Mouse (Mus musculus): Measurements from ENCODE around the gene Dusp8.

Dusp8 gene

DNA sequence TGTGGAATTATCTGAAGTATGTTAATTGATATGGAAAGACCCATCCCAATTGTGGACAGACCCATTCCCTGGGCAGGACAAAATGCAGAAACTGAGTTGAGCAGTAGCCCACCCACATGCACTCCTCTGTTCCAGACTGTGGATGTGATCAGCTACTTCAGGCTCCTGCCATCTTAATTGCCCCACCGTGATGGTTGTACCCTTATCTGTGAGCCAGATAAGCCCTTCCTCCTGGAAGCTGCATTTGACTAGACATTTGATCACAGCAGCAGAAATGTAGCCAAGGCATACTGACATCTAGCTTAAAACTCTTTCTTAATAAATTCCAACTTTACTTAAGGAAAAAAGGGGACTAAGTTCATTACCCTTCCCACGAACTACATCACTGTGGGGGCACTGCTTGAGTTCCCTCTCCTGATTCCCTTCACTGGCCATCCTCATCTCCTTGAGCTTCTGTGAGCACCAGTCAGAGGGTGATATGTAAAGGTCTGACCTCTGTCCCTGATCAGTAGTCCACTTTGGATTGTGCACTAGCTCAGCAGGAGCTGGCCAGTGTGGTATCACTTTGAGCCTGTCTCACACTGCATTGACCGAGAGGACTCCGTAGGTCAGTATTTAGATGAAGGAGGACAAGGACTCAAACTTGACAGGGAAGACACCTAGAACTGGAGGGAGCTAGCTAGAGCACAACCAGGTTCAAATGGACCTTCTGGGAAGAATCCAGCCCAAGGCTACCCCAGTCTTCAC lies 9.3 kb downstream of the Dusp8 start:
- no peak for DNase-seq (ENCODE audit: low spot score in 2 of 2)

DNA sequence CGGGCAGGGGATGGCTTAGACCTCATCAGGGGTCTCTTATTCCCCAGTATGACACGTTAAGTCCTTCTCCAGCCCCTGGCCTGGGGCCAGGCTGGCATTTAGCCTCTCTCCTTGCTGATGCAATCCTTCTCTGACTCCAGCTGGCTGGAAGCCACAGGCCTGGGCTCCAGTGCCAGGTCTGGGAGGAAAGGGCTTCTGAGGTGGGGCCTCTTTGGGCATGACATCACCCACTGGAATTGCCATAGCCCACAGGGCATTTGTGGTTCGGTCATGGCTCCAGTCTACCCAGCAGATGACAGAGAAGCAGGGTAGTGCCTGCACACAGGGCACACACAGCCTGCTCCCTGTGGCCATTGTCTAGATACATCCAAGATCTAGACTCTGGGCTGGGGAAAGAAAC lies 10.8 kb downstream of the Dusp8 start:
- no peak for DNase-seq (ENCODE audit: low spot score in 2 of 2)

DNA sequence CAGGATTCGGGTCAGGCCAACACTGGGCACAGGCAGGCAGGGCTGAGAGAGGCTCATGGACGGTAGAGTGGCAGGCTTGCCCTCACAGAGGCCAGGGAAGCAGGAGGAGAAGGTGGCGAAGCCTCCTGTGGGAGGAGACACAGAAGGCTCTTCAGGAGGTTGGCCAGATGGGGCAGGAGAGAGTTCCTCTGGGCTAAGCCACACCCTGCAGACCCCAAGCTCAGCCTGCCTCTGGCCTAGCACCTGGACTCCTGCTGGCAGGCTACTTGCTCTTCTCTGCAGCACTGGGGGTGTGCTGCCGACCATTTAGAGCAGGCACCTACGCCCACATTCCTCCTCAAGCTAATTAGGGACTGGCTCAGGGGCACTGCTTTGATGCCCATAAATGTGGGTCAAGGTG lies 11.2 kb downstream of the Dusp8 start:
- no peak for DNase-seq (ENCODE audit: low spot score in 2 of 2)

DNA sequence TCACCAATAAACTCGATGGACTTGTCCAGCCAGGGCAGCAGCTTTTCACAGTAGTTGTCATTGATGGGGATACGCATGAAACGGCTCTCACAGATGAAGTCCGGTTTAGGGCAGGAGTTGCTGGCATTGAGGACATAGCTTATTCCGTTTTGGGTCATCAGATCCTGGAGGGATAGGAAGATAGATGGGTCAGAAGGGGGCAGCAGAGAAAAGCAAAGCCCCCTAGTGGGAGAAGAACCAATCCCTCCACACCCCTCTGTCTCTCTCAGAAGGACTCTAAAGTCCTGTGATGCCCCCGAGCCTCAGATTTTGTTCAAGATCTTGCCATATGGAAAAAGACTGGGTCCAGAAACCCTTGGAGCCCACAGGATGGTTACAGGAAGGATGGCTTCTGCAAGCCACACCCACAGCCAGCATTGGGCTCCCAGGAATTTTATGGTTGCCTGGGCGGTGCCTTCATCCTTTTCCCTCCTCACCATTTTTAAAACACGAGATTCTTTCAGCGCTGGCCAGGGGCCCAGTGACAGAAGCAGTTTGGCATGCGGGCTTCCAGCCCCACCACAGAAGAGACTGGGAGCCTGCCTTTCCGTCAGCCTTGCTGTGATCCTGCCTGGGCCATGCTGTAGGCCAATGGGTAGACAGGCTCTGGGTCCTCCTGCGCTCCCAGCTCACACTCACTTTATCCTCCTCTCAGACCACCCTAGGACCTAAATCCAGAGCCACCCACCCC lies 11.9 kb downstream of the Dusp8 start:
- DNase-seq (ENCODE audit: low spot score in 2 of 2): no peak

DNA sequence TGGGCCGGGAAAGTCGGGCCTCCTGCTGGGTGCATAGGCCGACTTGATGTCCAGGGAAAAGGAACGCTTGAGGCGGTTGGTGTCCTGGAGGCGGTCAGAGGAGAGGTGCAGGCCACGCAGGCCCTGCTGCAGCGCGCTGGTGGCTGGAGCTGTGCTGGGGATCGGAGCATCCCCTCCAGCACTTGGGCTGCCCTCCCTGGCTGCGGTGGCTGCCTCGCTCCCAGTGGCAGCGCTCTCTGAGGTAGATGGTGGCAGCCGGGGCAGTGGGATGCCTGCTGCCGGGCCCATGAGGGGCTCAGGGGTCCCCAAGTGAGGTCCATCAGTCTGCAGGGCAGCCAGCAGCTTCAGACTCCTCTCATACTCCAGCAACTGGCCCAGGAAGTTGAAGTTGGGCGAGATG lies 13.0 kb downstream of the Dusp8 start:
- DNase-seq (ENCODE audit: low spot score in 2 of 2): no peak

DNA sequence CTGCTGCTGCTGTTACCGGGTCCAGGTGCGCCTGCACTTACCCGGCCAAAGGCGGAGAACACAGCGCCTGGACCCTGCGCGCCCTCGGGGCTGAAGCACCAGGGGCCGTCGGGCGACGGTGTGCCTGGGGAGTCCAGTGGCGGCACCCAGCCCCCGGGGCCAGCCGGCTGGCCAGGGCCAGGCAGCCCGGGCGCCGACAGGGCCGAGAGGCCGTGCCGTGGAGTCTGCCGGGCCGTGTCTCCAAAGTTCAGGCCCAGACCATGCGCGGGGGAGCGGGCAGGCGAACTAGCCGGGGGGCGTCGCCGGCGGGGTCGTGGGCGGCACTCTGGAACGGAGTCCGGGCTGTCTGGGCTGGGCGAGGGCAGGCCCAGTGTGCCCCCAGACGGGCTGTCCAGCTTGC lies 13.5 kb downstream of the Dusp8 start:
- no peak for DNase-seq (ENCODE audit: low spot score in 2 of 2)

DNA sequence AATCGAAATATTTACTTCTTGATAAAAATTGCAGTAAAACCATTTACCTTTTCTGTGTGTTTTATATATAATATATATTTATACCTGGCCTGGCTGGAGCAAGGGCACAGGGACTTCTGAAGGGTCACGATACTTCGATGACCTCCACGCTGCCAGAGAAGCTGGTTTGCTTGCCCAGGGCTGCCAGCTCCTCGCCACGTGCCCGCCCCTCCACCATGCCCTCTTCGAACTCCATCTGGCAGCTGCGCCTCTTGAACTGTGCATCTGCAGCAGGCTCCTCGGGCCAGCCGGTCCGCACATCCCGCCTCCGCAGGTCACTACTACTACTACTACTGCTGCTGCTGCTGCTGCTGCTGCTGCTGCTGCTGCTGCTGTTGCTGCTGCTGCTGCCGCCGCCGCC lies 13.9 kb downstream of the Dusp8 start:
- no peak for DNase-seq (ENCODE audit: low spot score in 2 of 2)

DNA sequence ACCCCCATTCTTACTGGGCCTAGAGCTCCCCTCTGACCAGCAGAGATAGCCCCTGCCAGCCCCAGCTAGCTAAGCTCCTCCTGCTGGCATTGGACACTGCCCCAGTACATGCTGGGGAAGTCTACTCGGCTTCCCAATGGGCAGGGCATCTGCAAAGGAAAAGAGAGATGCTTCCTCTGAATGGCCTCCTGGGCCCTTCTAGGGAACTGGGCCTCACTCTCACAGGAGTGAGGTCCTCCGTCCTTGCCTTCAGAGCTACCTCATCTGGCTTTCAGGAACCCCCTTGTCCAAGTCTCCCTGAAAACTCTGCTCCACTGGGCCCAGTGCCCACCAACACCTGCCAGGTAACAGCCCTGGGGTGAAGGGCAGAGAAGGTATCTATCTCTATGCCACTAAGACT lies 14.8 kb downstream of the Dusp8 start:
- DNase-seq (ENCODE audit: low spot score in 2 of 2): no peak

DNA sequence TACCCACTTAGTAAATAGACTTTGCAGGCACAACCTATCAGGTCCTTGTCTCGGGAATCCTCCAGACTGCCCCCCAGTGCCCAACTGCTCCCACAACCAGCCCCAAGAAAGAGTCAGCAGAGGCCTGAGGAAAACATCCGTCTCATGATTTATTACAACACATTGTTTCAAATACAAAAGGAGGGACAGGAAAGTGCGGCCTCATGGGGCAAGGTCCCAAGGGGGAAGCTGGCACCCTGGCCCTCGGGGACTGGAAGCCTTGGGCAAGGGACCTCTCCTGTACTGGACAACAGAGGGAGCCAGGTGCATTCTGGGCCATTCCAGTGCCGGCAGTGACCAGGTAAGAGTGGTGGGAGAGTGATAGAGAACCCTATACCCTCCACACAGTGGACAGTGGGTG lies 16.3 kb downstream of the Dusp8 start:
- no peak for DNase-seq (ENCODE audit: low spot score in 2 of 2)

DNA sequence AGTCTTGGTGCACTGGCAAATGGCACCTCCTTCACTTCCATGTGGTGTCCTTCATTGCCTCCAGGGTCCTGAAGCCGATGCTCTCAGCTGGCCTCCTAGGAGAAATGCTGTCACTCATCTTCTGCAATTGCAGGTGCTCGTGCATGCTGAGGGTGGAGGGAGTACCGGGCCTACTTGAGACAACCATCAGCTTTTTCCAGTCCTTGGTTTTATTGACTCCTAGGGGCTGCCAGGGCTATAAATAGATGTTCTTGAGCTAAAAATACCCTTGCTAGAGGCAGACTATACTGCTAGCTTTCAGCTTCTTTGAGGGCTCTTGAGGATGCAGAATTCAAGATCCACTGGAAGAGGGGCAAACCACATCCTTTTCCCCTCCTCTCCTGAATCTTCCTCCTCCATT lies 18.5 kb downstream of the Dusp8 start:
- no peak for DNase-seq (ENCODE audit: low spot score in 2 of 2)

DNA sequence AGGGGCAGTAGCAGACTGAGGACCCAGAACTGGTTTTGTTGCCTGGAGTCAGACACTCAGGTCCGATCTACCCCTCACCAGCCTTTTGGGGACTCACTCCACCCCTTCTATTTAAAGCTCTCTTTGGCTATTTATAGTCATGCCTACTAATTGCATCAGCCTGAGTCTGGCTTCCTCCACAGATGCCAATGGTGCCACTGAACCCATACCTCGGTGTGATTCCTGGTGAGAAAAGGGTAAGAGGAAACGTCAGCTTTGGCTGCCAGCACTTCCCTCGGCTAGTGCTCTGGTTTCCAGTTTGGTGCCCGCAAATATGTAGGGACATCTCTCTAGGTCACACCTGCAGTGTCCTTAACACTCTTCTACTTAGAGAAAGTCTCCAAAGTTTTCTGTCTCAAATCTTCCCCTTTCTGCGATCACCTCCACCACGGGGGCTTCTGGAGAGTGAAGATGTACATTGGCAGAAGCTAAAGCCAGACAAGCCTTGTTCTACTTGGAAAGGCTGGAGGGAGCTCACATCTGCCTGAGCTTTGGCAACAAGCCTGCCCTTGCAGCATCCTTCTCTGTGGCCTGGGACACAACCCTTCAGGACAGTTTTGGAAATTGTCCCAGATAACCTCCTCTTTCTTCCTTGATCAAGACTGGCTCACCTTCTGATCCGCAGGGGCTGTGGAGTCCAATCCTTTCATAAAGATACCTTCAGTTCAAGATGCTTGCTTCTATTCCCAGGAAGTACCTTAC lies 21.3 kb downstream of the Dusp8 start:
- DNase-seq (ENCODE audit: low spot score in 2 of 2): no peak

DNA sequence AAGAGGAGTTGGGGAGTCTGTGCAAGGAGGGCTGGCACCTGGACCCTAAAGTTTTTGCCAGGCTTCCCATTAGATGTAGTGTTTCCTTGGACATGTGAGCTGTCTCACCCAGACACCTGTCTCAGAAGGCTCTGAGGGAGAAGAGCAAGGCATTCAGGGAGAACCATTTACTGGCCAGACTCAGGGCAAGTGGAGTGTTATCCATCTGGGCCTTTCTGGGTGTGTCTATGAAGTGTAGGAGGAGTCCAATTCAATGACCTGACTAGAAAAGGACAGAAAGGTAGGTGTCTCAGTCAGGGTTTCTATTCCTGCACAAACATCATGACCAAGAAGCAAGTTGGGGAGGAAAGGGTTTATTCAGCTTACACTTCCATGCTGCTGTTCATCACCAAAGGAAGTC lies 23.9 kb downstream of the Dusp8 start:
- DNase-seq (ENCODE audit: low spot score in 2 of 2): no peak

DNA sequence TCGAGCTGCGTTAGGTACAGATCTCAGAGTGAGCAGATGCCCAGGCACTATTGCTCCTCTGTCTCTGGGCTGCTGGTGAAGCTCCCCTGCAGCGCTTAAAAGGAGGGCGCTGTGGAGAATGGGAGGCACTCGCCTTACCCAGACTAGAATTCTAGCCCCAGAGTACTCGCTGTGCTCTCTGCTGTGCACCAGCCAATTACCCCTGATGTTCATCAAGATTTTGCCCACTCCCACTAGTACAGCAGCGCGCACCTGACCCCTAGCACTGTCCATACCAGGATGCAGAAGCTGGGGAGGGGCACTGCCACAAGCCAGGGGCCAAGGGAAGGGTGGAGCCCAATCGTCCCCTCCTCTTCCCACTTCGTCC lies 24.4 kb downstream of the Dusp8 start:
- DNase-seq (ENCODE audit: low spot score in 2 of 2): no peak

DNA sequence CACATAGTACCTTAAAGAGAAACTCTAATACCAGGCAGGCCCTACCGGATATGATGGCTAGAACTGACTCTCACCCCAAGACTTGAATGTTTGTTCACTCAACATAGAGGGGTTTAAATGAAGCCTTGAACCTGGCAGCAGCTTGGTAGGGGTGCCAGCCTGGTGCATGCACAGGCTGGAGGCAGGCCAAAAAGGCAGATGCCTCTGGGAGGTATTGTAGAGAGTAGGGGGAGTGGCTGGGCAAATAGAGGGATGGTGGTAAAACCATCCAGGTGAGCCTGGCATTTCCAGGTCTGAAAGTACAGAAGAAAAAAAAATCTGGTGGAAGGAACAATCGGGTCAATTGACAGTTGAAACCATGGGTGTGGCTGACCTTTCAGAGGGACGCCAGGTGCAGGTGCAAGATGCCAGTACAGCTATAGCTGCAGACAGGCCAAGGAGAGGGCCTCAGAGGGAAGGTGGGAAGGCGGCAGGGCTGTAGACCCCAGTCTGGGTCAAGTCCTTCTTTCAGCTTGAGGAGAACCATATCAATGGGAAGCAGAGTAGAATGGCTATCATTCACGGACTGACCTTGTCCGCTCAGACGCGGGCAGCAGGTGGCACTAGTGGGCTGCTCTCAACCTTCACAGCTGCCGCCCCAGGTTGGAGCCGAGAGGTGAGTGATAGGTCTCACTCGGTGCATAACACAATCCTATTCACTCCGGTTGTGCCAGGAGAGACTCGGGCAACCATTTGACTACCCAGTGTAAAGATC lies 25.0 kb downstream of the Dusp8 start:
- peak; percentile 52 to 58 for DNase-seq (ENCODE audit: low spot score in 2 of 2)

DNA sequence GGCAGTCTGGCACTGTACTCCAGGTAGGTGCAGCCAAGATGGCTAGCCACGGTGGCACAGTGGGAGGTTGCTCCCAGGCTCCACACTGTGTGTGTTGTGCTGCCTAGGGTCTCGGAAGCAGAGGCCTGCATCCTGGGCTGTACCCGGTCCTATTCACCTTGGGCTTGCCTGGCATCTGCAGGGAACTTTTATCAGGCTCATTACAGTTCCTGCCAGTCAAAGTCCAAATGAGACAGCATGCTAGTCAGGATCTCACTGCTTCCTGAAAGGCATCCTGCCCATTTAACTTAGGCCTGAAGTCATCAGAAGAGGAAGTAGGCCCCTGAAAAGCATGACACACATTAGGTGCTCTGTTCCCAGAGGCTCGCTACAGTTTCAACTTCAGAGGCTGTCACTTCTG lies 27.2 kb downstream of the Dusp8 start:
- no peak for DNase-seq (ENCODE audit: low spot score in 2 of 2)

DNA sequence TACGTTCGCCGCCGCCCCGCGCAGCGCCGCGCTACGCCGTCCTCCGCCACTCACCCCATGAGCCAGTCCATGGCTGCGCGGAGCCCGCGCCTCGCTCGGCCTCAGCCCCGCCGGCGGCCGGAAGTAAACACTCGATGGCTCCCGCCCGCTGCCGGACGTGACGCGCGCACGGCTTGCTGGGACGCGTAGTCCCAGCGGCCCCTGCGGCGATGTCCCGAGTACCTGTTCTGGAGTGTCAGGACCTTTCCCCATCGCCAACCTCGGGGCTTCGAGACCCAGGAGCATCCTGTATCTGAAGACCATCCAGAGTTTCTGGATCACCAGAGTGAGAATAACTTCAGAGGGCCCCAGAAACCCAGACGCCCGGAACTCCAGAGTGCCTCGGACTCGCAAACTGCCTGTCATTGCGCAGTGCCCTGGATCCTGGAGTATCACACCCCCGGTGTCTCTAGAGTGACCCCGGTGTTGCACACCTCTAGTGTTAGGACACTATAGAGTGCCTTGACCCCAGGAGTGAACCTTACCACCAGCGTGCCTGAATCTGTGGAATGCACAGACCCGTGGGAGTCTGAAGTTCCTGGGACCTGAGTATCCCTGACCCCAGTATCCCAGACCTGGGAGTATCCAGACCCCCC lies 34.6 kb downstream of the Dusp8 start, which contains the start of gene Mob2:
Mob2 (minus strand) TSS at position 135 of the 635 bp plus-strand sequence.
- peak; percentile 80 to 85 for DNase-seq (ENCODE audit: low spot score in 2 of 2)

DNA sequence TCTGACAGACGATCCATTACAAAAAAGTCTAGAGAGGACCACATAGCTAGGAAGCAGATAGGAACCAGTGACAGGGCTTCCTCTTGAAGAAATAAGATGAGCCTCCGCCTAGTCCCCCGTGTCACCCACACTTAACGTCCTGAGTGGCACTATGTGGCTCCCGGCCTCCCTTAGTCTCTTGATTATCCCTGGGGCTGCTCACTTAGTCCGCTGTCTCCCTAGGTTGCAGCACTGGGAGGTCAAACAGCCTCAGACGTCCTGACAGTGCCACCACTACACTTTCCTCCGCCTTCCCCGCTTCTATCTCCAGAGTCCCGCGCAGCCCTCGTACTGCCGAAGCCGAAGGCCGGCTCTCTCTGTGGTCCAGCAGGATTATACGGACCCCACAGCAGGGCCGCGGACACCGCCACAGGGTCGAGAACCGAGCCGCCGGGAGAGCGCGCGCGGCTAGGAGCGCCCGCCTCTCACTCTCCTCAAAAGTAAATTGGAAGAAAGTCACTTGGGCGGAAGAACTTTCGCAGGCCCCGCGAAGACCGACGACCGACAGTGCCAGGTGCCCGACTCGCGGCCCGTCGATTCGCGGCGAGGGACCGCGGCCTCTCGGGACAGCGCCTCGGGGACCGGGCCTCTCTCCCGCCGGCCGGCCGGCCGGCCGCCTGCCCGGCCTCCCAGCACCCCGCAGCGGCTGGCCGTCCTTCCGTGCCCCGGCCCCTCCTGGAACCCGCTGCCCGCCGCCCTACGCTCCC lies 35.3 kb downstream of the Dusp8 start:
- DNase-seq (ENCODE audit: low spot score in 2 of 2): peak in 1 of 2 experiments; percentile 8

DNA sequence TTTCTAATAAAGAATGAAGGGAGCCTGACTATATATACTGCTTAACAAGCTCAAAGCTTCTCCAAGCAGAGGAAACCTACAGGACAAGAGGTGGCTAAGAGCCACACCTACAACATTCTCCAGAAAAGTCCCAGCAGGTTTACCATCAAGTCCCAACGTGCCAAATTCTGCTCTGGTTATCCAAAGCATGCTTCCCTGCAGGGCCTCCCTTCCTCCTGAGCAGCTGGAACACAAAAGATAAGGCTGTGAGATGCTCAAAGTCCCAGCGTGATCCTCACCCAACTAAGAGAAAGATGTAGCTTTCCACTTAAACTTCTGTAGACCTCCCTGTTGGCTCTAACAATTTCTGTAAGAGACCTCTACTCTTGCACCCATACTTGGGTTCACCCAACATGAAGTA lies 36.6 kb downstream of the Dusp8 start:
- DNase-seq (ENCODE audit: low spot score in 2 of 2): no peak

DNA sequence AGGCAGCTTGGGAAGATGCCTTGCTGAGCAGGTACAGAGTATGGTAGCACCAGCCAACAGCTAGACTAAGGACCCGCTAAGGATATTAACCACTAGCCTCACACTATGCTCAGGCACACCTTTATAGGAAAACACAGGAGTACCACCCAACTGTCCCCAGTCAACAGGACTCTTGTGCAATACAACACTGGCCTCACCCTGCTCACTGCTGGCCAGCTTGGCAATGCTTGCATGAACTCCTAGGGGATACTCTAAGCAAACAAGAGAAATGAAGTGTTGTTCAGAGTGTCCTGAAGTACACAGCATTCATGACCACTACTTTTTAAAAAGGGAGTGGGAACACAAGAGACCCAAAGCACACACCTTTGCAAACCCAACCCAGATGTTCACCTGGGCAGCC lies 38.5 kb downstream of the Dusp8 start:
- no peak for DNase-seq (ENCODE audit: low spot score in 2 of 2)

DNA sequence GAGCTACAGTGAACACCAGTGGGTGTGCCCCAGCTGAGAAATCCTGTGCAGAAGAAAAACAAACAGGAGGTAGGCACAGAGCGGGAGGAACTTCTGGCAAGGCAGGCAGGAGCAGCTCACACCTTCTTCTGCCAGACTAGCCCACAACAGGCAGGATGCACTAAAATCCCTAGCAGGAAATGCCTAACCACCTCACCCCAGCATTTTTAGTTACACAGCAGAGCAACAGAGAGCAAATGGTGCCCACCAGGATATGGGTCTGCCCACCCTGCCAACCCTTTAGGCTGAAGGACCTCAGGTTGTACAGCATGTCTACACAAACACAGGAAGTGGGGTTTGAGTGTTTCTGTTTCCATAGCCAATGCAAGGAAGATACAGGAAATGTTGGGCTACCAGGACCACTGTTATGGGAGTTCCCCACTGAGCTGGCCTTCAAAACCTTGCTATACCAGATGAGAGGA lies 39.0 kb downstream of the Dusp8 start:
- peak; percentile 42 to 50 for DNase-seq (ENCODE audit: low spot score in 2 of 2)

DNA sequence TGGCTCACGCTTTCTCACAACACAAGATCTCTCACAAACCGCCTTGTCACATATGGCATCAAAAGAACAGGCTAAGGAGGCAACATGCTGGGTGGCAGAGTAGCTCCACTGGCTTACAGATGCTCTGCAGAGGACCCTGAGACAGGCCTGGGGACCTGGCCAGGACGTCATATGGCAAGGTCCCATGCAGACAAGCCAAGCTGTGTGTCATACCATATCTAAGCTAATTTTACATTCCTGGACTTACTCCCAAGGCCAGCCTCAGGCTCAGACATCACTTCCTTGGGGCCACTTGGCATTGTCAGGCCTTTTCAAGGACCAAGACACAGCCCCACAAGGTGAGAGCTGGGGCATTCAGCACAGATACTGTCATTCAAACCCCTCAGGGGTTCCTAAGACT lies 40.2 kb downstream of the Dusp8 start:
- DNase-seq (ENCODE audit: low spot score in 2 of 2): no peak
